Mouse (Mus musculus): ENCODE data around the gene Ehd1. TPM values are rescaled to one million over a fixed set of nuclear protein-coding genes. Genes with fewer than 3 reads are reported as not detected.

Ehd1 gene
- total and polyA plus RNA-seq, 3 experiments = 65.9 to 105 TPM; not detected in 1

GRCm38 (mm10) chr19:6247526-6248300, 28.8 kb upstream of the Ehd1 start:
- Histone ChIP-seq H3K4me1 (ENCODE audit: control insufficient read depth in 1 of 2, insufficient read depth in 2 of 2, low read length in 2 of 2) (peaks cover 0 to 4% of the 10 kb centered on the region in 2 experiments; a peak in 1 of 4 replicates), H3K27me3 (ENCODE audit: control insufficient read depth in 1 of 2, insufficient read depth in 2 of 2, low read length in 2 of 2) (no peaks in the 10 kb centered on the region), H3K9me3 (replicated peaks; ENCODE audit: insufficient read depth, low read length) (no peaks in the 10 kb centered on the region), H3K4me3 (ENCODE audit: control insufficient read depth in 1 of 2, insufficient read depth in 1 of 2, low read depth in 2 of 2, low read length in 2 of 2) (no peak overlapping the region), H3K79me2 (ENCODE audit: control insufficient read depth, insufficient read depth, low read length, poor library complexity) (peaks cover 3% of the 10 kb centered on the region; the same call in 1 of the 2 replicates), H3K36me3 (ENCODE audit: control insufficient read depth in 1 of 2, insufficient read depth in 2 of 2, low read length in 2 of 2) (peaks cover 0 to under 1% of the 10 kb centered on the region in 2 experiments; a peak in 3 of 4 replicates), H3K27ac (ENCODE audit: control insufficient read depth, low read depth, low read length) (no peak overlapping the region), H3K9ac (ENCODE audit: control insufficient read depth, low read depth, low read length, poor library complexity, severe bottlenecking) (no peak overlapping the region)
- no peak for DNase-seq (ENCODE audit: low read depth, low spot score)
- no peak for TF ChIP-seq ETS1 (IDR thresholded peaks at IDR 0.05; ENCODE audit: low read depth, low read length)

DNA sequence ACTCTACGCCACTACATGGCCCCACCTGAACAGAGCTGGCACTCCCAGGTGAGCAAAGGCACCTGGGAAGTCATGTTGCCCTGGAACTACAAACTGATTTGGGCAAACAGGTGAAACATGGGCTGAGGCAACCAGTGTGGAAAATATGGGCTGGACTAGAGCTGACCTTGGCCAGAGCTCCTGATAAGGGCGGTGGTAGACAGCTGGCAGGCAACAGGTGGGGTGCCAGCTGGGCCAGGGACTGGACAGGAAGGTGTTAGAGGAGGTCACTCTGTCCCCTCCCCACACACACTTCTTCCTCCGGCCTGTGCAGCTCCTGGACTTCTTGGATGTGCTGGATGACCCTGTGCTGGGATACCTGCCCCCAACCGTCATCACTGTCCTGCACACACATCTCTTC, 23.5 kb upstream of the Ehd1 start:
- H3K36me3 ChIP-seq (ENCODE audit: control insufficient read depth in 1 of 2, insufficient read depth in 2 of 2, low read length in 2 of 2) = no peaks in the 10 kb centered on the region
- no peak overlapping the region for H3K27ac ChIP-seq (ENCODE audit: control insufficient read depth, low read depth, low read length)
- no peaks in the 10 kb centered on the region for H3K27me3 ChIP-seq (ENCODE audit: control insufficient read depth in 1 of 2, insufficient read depth in 2 of 2, low read length in 2 of 2)
- no peak for DNase-seq (ENCODE audit: low read depth, low spot score)
- H3K4me3 ChIP-seq (ENCODE audit: control insufficient read depth in 1 of 2, insufficient read depth in 1 of 2, low read depth in 2 of 2, low read length in 2 of 2) = no peak overlapping the region
- TF ChIP-seq POLR2AphosphoS2 (IDR thresholded peaks at IDR 0.05; ENCODE audit: low read length) (no peak), ZC3H11A (IDR thresholded peaks at IDR 0.05; ENCODE audit: low read depth, low read length) (no peak), MAFK (IDR thresholded peaks at IDR 0.05; ENCODE audit: borderline replicate concordance, low read depth, low read length) (no peak), MEF2A (IDR thresholded peaks at IDR 0.05; ENCODE audit: extremely low read depth, insufficient replicate concordance, low read depth, low read length, poor library complexity, severe bottlenecking) (no peak), ZMIZ1 (IDR thresholded peaks at IDR 0.05; ENCODE audit: low read depth, low read length) (no peak), MAX (IDR thresholded peaks at IDR 0.05; ENCODE audit: low read length) (no peak), USF1 (IDR thresholded peaks at IDR 0.05; ENCODE audit: low read depth, low read length) (no peak), UBTF (IDR thresholded peaks at IDR 0.05; ENCODE audit: borderline replicate concordance, insufficient read depth, low read depth, low read length) (no peak), MYB (IDR thresholded peaks at IDR 0.05; ENCODE audit: low read depth, low read length) (no peak), CHD1 (IDR thresholded peaks at IDR 0.05; ENCODE audit: low read depth, low read length) (no peak), NELFE (IDR thresholded peaks at IDR 0.05; ENCODE audit: low read depth, low read length) (no peak), CTCF (IDR thresholded peaks at IDR 0.05 in 2 of 3, conservative IDR thresholded peaks at IDR 0.05 in 1 of 3; ENCODE audit: control insufficient read depth in 1 of 3, insufficient read depth in 1 of 3, low read depth in 2 of 3, low read length in 3 of 3, poor library complexity in 1 of 3, severe bottlenecking in 1 of 3) (no peak), EP300 (IDR thresholded peaks at IDR 0.05; ENCODE audit: low read depth in 1 of 2, low read length in 2 of 2) (no peak), E2F4 (IDR thresholded peaks at IDR 0.05; ENCODE audit: borderline replicate concordance, low read depth, low read length) (no peak), CHD2 (IDR thresholded peaks at IDR 0.05; ENCODE audit: low read length) (no peak), ETS1 (IDR thresholded peaks at IDR 0.05; ENCODE audit: low read depth, low read length) (no peak)
- no peaks in the 10 kb centered on the region for H3K79me2 ChIP-seq (ENCODE audit: control insufficient read depth, insufficient read depth, low read length, poor library complexity)
- no peaks in the 10 kb centered on the region for H3K4me1 ChIP-seq (ENCODE audit: control insufficient read depth in 1 of 2, insufficient read depth in 2 of 2, low read length in 2 of 2)
- no peak overlapping the region for H3K9ac ChIP-seq (ENCODE audit: control insufficient read depth, low read depth, low read length, poor library complexity, severe bottlenecking)
- no peaks in the 10 kb centered on the region for H3K9me3 ChIP-seq (replicated peaks; ENCODE audit: insufficient read depth, low read length)
